Mouse (Mus musculus) lung, postnatal 0 days (tissue): Measurements from ENCODE around the gene Mcur1.

Experiments
- CTCF ChIP-seq: IDR thresholded peaks from 2 replicates; pipeline ENCODE4 v1.5.1; 2016; ENCODE audit warnings: antibody characterized with exemption, mild to moderate bottlenecking
- EP300 ChIP-seq: IDR thresholded peaks from 2 replicates; pipeline ENCODE4 v1.6.1; 2016; ENCODE audit warnings: antibody characterized with exemption, mild to moderate bottlenecking, control low read depth

GRCm38 (mm10) chr13:43562726-43563125, 2.7 kb upstream of the Mcur1 start:
- TF ChIP-seq CTCF = no peak
- TF ChIP-seq EP300 = no peak
